9 mouse cellular contexts compared by ENCODE assay signal in the genomic region with DNA sequence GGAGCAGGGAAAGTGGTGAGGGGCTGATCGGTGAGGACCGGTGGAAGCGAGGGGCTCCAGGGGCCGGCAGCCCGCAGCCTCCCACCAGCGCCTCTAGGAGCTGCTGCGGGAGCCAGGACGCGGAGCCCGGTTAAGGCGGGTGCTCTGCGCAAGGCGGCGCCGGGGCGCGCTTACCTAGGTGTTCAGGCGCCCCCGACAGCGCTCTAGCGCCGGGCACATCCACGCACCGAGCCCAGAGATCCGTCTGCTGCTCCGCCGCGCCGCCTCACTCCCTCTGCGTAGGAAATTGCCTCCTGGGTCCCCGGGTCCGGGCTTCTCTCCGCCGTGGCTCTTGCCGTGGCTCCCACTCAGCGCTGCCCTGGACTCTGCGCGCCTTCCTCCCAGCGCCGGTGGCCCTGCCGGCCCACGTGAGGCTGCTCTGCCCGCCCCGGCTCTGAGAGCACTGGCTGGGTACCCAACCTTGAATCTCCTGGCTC. TPM values are rescaled to one million over a fixed set of nuclear protein-coding genes. Genes with fewer than 3 reads are reported as not detected.
DNase-seq lines count a peak whose midpoint lies in the region; ATAC-seq lines count a peak whose summit lies in the region.
"Had no signal": no experiment of that assay in that cellular context is flagged by ENCODE, and none has a peak within 500 bp of the region (broad histone marks: within the 10 kb centered on the region; RNA-seq: fewer than 3 reads in every experiment).

Gene Fam163a, minus strand, starts transcription at position 371 of the 476 bp plus-strand sequence.

- peak; percentile 8 for DNase-seq in layer of hippocampus, adult 11-12 months (ENCODE audit: low spot score)
- DNase-seq in layer of hippocampus, adult 9-11 months = no peak
- DNase-seq in adrenal gland, postnatal 4 days (ENCODE audit: low spot score in 2 of 2) = no peak
- DNase-seq in heart, postnatal 4 days = peak; percentile 24
- DNase-seq in layer of hippocampus, postnatal 25 days (ENCODE audit: extremely low spot score in 1 of 2, low spot score in 1 of 2) = peak in 1 of 2 experiments; percentile 28
- DNase-seq in B cell, adult 2 months = no peak
- DNase-seq in gastrocnemius, adult 18-20 months (ENCODE audit: low spot score) = no peak

- H3K27me3 ChIP-seq in neural tube, embryonic 13.5 days = peaks cover 55% of the 10 kb centered on the region

- no peaks in the 10 kb centered on the region for H3K9me3 ChIP-seq in neural tube, embryonic 13.5 days

- ATAC-seq in neural tube, embryonic 13.5 days (ENCODE audit: low read depth) = peak; percentile 78

- H3K27ac ChIP-seq in neural tube, embryonic 13.5 days (replicated peaks) = peak within 1 kb of the TSS; percentile 34

- H3K36me3 ChIP-seq in neural tube, embryonic 13.5 days = no peaks in the 10 kb centered on the region

- peak within 1 kb of the TSS; percentile 70 for H3K4me2 ChIP-seq in neural tube, embryonic 13.5 days

- peaks cover 31% of the 10 kb centered on the region for H3K4me1 ChIP-seq in neural tube, embryonic 13.5 days (replicated peaks)

- under 1% methylated on average over 44 of the region's 44 CpGs for WGBS in neural tube, embryonic 13.5 days

- peak within 1 kb of the TSS; percentile 42 for H3K4me3 ChIP-seq in neural tube, embryonic 13.5 days

- H3K9ac ChIP-seq in neural tube, embryonic 13.5 days = peak within 1 kb of the TSS; percentile 72

RNA-seq across cellular contexts. Expression of gene Fam163a, which starts in this region (rescaled TPM):
- 10 to 100 TPM; 22.8 to 25.6 TPM for total RNA-seq in adrenal gland, postnatal 4 days (2021)
- total RNA-seq in heart, postnatal 4 days (2021) = under 1 TPM; 0.81 to 0.88 TPM
- total RNA-seq in layer of hippocampus, postnatal 25 days (2021) = 10 to 100 TPM; 15.3 to 15.8 TPM
- 6.2 and 7.2 TPM in 2 replicates for polyA plus RNA-seq in neural tube, embryonic 13.5 days (2015; fragmentation: Nextera tagmentation; extraction: Ambion mirVana)
- not detected for total RNA-seq in gastrocnemius, adult 18-20 months (2021)
- total RNA-seq: hematopoietic stem cell, adult 5-6 weeks had no signal

Comparison
In these comparisons a context has a peak if more than half of its experiments do, and no peak if none do; other contexts are left out.
1. RNA of gene Fam163a (total RNA-seq): 22.8 to 25.6 TPM in adrenal gland, postnatal 4 days and 15.3 to 15.8 TPM in layer of hippocampus, postnatal 25 days; 0.81 to 0.88 TPM in heart, postnatal 4 days and not detected in gastrocnemius, adult 18-20 months; every median in the first group is over 4 times any median in the second.
2. Peak in DNase-seq in heart, postnatal 4 days; RNA of the gene not detected or under 1 TPM.